Mouse (Mus musculus) hindlimb bud, embryonic 11.5 days (tissue): ENCODE measurements around the gene Chd6.

ENCODE experiments used
- DNase-seq: peaks from one replicate; pipeline ENCODE4 v3.0.0-alpha.2; 2012; ENCODE audit warnings: low read depth, low spot score; ENCODE audit errors: extremely low spot score

The Chd6 gene

DNA sequence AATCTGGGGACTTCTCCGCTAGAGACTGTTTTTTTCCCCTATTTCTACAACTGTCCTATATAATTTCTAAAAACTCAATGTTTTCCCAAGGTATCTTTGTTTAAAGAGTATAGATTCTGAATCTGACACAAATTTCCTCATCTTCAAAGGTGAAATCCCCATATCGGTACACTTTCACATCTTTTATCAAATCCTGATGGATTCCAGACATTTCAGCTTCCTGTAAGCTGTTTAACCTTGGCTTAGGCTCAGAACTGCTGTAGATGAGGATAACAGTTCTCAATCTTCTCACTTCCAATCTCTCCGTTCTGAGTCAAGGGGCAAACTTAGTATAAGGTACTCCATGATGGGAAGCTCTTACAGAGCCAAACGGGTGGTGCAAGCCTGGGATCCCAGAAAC is 32.6 kb downstream of the Chd6 start:
- no peak for DNase-seq

DNA sequence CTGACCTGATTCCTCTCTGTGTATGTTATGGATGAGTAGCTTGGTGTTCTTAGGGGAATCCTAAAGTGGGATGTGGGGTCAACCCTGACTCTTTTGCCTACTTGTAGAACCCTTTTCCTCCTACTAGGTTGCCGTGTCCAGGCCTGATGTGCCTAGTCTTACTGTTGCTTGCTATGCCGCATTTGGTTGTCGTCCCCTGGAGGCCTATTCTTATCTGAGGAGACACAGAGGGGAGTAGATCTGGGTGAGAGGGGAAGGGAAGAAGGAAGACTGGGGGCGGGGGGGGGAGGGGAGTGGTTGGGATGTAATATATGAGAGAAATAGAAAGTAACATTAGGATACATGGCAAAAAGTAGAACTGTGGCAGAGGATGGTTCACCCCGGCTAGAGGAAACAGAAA is 33.3 kb downstream of the Chd6 start:
- no peak for DNase-seq

DNA sequence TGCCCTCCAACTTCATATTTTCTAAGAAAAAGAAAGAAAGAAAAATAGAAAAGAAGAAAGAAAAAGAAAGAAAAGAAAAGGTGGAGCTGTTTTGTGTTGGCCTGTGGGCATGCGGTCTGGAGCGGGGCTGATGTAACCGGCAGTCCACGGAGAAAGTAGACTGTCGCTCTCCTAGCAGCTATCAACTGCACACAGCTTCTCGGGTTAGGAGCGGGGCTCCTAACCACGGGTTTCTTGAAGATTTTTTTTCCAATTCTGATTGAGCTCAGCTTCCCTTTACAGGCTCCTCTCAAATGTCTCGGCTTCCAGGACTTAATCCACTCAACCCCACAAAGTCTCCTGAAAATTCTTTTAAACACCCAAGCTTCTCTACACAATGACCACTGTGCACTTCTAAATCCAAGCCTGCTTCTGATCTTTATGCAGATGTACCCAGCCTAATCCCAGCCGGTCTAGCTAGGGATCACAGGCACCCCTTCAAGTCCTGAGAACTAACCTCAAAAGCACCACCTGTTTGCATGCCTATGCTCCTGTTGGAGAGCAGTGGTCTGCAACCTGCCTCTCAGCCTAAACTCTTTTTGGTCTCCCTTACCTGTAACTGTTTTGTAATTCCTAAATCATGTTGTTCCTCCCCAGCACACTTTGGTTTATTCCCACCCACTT is 42.6 kb downstream of the Chd6 start:
- DNase-seq: no peak

DNA sequence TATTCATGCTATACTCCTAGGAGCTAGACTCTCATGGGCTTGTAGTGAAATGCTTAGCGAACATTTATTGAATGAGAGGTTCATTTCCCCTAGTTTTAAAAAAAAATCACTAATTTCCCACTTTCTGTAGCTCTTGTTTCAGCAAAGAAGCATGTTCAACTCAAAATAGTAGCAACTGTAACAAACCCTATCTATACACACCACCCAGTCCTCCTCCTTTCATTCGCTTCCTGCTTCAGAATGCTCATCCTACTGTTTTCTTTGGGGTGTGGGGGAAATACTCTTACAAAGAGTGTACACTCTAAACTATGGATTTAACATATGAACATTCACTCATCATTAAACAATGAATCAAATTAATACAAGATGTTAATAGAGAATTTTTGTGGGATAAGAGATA is 43.3 kb downstream of the Chd6 start:
- no peak for DNase-seq

DNA sequence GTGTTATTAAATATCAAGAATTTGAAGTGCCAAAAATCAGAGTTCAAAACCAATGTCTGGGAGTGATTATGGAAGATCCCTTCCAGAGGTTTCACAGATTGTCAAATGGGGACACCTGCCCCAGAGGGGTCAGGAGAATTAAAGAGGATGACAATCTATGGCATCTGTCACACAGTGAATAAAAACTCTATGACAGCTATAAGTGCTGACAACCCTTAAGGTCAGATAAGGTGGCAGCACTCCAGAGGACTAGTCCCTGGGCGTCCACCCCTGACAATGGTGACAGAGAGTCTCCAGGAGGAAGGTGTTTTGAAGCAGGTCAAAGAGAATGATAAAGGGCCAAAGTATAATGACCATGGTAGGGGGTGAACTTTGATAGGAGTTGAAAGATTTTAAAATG is 44.0 kb downstream of the Chd6 start:
- DNase-seq: no peak

DNA sequence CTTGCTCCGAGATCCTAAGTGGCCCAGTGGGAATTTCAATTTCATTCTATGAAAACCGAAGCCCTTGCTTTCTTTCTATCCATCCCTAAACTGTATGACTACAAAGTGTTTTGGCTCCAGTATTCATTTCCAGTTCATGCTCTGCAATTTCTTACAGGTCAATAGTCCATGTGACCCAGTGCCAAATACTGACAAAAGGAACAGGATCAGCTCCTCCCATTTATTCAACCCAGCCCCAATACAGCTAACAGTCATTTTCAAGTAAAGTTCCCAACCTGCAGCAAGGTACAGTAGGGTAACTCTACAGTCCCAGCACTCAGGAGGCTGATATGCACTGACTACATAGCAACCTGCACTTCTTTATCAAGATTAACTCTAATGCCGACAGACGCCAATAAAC is 50.0 kb downstream of the Chd6 start:
- no peak for DNase-seq

DNA sequence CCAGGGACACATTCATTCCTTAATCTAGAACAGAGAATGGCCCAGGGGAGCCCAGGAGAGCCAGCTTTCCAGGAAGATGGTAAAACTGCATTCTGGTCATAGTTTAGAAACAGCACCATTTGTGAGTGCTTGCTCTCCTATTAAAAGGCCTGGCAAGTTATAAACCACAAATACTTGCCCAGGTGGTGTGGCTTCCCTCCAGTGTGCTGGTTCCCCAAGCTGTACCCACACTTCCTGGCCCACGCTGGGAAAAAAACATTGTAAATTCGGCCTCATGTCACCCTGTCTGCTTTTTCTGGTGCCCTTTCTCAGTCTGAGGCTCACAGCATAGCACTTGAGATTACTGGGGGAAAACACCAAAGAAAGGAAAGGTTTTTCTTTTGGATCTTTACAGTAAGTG is 55.1 kb downstream of the Chd6 start:
- no peak for DNase-seq

DNA sequence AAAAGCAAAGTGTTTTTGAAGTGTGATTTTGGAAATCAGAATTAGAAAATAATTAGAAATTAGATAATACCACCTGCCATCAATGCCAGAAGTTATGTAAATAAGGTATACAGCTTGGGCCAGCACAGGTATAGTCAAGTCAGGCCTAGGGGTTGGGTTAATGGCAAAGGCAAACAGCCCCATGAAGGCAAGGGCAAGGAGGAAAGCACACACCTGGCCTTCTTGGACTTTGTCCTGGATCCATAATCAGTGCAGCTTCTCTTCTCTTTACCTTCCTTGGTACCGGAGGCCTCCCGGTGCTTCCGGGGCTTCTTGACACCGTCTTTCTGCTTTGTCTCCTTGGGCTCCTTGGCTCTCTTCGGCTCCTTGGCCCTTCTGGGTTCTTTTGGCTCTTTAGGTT is 56.7 kb downstream of the Chd6 start:
- no peak for DNase-seq

DNA sequence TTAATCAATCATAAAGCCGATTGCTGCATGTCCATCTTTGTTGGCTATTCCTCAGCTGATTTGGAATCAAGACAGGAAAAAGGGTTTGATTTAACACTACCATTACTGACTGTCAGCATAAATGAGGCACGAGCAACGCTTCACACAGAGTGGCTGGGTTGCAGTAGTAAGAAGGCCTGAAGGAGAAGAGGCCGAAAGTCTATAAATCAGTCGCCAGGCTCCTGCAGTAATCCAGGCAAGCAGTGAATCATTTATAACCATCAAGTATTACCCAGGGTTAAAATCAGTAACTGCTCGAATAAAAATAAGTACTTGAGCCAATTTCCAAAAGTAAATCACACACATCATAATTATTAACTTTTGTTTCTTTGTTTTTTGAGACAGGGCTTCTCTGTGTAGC is 59.4 kb downstream of the Chd6 start:
- no peak for DNase-seq

DNA sequence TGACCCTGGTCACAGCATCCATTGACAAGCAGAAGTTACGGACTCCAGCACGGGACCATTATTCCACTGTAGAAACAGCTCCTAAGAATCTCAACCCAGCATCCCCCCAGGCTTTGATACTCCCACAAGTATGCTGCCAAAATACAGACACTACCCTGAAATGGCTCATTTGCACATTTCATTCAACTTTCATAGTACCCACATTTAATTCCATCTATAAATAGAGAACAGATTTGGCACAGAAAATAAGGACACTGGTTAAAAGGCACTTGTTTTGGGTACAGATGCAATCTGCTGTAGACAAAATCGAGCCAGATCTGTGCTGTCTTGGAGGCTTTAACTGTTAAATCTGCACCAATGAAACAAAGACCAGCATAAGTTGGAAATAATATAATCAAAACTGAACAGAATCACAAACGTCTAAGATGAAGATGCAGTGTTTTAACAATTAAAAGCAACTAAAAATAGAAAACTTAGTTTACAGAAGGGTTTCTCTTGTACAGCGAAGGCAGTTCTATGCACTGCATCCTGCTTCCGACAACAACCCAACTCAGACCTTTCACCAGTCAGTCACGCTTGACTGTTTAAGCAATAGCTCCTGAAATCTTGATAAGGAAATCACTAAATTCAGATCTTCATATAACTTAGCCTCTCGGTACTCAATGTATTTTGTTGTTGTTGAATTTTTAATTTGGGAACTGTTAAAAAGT is 64.2 kb downstream of the Chd6 start:
- no peak for DNase-seq

DNA sequence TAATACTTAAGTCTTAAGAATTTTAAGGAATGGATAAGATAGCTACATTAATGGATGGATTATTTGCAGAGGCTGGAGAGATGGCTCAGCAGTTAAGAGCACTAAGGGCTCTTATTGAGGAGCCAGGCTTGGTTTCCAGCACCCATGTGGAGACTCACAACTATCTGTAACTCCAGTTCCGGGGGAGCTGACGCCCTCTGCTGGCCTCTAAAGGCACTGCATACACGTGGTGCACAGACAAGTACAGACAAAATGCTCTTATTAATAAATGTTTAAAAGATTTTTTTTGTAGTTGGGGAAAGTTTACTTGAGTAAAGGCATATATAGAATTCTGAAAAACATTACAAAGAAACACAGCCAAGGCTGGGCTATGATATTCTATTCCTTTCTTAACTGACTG is 66.0 kb downstream of the Chd6 start:
- no peak for DNase-seq

DNA sequence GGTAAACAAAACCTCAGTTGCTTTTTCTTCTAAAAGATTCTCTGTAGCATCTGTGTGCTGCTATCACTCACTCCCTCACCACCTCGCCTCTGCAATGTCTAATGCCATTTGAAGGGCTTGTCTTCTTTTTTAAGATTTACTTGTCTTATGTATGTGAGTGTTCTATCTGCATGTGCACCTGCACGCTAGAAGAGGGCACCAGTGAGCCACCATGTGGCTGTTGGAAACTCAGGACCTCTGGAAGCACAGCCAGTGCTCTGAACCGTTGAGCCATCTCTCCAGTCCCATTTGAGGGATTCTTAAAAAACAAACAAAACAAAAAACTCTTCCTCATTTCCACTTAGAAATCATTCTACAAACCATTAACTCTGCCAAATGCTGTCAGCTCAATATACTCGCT is 68.1 kb downstream of the Chd6 start:
- DNase-seq: no peak

DNA sequence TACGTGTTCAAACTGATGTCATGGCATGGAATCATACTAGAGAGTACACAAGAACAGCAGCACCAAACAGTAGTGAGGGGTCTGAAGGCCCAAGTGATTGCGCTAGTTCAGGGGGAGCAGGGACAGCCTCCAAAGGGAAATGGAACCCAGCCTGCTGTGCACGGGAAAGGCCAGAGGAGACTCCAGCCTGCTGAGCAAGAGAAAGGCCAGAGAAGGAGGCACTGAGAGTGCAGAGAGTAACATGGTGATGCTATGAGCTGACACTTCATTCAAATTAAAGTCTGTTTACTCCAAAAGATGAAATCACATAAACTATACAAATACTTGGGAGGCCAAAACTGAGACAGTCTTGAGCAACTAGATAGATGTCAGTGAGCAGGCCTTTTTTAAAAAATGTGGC is 71.1 kb downstream of the Chd6 start:
- DNase-seq: no peak

DNA sequence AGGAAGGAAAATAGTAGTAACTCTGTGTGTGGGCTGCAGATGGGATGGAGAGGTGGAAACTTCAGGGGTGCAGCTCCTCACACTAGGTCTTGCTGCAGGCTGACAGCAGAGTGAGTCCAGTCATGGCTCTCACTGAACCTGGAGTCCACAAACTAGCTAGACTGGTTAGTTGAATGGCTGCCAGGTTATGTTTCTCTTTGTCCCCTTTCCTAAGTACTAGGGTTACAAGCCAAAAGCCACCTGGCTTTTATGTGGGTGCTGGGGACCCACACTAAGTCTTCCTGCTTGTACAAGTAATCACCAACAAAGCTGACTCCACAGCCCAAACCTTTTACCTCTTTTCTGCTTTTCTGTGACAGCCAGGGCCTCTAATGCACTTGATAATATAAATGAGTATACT is 75.7 kb downstream of the Chd6 start:
- no peak for DNase-seq

DNA sequence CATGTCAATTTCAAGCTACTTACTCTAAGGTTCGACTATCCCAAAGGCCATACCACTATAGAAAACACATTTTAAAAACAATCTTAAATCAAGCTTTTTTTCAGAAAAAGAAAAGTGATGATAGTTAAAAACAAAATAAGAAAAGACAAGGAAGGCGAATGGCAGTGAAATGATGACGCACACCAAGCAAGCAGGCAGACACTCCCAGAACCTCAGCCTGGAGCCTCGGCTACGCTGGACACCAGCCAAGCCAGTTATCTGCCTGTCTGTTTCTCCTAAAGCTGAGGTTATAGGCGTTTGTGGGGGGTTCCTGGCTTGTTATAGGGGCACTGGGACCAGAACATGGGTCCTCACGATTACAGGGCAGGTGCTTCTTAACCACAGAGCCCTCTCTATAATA is 76.5 kb downstream of the Chd6 start:
- no peak for DNase-seq

DNA sequence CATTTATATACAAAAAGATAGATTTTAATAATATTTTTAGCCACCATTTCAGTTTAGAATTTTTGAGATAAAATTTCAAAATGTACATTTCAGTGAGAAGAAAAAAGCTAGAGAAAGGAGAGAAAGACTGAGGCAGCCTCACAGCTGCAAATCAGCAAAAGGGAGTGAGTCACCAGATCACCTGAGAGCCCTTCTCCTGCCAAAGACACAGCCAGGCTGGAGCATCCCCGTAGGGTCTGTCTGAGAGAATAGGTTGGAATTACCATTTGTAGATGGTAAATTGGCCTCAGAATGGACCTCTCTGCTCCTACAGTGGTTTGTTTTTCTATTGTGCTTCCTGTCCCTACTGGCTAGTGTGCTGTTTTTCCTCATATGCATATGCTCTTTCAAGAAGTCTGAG is 84.3 kb downstream of the Chd6 start:
- DNase-seq: no peak

DNA sequence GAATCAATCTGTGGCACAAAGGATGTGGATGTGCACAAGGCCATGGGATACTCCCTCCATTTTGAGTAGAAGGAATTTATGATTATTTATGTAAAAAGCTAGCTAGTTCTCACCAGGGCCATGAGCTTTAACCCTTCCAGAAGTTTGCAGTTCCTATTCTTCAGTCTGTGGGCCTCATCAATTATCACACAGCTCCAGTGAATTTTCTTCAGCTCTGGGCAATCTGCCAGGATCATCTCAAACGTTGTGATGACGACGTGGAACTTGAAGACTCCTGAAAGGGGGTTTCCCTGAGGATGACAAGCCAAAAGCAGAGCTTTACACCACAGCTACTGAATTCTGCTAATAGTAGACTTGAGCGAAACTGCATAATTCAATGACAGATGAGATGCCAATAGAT is 91.0 kb downstream of the Chd6 start:
- DNase-seq: no peak

DNA sequence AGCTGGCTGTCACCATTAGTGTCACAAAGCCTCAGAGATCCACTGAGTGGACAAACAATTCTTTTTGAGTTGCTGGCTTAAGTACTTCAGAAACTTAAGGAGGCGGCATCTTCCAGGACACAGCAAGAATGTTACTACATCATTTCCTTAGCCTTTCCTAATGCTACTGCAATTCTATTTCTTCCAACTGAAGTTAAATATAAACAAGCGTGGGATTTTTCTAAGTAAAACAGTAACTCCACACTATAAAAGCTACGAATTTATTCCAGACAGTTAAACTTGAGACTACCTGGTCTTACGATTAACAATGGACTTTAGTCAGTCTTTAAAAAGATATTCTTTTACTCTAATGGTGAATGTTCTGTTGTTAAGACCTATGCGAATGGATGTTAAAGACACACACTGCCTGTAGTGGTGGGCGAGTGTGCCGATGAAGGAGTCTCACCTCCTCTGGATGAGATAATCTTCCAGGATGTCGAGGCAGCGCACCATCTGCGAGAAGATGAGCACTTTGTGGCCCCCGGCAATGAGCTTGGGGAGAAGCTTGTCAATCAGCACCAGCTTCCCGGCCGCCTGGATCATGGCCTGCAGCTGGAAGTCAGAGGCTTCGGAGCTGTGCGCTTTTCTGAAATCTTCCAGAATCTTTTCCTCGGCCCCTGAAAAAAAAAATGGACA is 96.2 kb downstream of the Chd6 start:
- DNase-seq: no peak

DNA sequence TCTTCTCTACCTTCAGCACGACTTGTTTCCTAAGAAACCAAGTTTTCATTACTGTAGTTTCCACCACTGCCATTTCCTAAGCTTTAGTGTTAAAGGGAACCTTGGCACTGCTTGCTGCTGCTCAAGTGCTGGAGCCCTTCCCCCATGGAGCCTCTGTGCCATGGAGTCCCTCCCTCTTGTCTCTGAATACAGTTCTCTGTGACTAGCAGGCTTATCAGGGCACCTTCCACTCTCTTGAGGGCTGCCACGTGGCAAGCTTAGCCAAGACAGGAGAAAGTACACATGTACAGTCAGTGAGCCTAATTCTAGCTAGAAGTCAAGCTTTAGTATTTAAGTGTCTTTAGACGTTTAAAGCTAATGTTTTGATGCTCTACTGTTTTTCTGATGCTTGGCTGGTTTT is 104.5 kb downstream of the Chd6 start:
- DNase-seq: no peak

DNA sequence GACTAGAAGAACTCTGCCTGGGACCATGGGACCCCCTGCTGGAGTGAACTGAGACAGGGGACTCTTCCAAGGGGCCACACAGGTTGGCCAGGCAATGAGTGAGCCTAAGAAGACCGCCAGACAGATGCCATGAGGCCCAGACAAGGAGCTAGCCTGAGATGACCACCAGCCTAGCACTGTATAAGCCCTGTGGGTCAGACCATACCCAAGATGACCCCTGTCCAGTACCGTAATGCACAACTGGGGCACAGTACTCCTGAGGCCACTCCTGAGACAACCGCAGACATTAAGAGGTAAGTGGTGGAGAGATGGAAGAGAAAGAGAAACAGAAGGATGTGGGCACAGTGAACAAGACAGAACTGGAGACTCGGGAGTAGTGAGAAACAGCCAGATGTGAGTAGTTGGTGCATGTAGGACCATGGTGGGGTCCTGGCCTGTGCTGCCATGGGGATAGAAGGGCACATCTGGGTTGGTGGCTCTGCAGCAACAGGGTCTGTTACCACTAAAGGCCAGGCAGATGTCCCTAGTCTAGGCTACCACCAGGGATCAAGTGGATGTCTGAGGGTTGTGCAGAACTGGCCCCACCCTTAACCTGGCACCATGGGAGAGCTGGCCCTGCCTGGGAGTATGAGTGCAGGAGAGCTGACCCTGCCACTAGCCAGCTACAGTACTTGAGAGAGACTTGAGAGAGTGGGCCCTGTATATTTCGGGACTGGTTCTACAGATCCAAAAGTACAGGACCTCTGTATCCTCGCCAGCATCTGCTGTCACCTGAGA is 111.7 kb downstream of the Chd6 start:
- no peak for DNase-seq

DNA sequence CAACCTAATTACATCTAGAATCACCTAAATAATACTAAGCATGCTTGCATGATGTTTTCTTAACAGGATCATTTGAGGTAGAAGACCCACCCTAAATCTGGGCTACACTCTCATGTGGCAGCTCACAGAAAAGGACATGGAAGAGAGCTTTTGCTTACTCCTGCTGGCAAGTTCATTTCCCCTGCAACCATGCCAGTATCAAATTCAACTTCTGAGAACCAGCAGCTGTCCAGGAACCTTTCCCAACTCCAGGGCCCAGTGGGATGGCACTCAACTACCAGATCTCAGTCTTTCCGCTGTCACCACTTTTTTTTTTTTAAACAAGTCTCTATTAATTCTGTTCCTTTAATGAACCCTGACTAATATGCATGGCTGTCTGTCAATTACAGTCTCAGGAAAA is 114.7 kb downstream of the Chd6 start:
- DNase-seq: no peak

DNA sequence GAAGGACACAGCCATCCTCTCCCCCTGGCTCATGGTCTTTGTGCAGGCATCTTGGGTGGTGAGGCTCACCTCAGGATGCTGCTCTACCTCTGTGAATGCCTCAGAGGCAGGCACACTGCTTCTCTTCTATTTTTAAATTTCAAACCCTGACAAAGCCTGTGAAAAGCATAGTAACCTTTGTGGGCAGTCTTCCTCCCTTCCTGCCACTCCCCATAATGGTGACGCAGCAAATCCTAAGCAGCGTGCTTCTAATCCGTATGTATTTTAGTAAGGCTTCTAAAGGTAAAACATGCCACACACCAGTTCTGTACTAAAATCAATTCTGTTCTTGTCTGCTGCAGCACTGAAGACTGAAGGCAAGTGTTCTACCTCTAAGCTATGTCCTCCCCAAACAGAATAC is 116.4 kb downstream of the Chd6 start:
- no peak for DNase-seq
